Mouse (Mus musculus) heart, postnatal 0 days (tissue): ENCODE results near the gene Coa4.

Experiments used
- CTCF ChIP-seq: IDR thresholded peaks from 2 replicates; pipeline ENCODE4 v1.5.1; 2016; ENCODE audit warnings: antibody characterized with exemption, control low read depth, low read depth
- EP300 ChIP-seq: IDR thresholded peaks from 2 replicates; pipeline ENCODE4 v1.6.1; 2016; ENCODE audit warnings: antibody characterized with exemption, low read depth

GRCm38 (mm10) chr7:100554939-100555338 is 18.1 kb downstream of the Coa4 start:
- TF ChIP-seq CTCF (no peak), EP300 (no peak)
